Mouse (Mus musculus) right cerebral cortex, adult 2 months (tissue): ENCODE results near the gene Clec2l.

Experiments
- DNase-seq, 2 experiments: peaks; one replicate each; pipeline ENCODE4 v3.0.0; 2021 to 2022; ENCODE audit warnings: low spot score in 2 of 2

Clec2l gene

DNA sequence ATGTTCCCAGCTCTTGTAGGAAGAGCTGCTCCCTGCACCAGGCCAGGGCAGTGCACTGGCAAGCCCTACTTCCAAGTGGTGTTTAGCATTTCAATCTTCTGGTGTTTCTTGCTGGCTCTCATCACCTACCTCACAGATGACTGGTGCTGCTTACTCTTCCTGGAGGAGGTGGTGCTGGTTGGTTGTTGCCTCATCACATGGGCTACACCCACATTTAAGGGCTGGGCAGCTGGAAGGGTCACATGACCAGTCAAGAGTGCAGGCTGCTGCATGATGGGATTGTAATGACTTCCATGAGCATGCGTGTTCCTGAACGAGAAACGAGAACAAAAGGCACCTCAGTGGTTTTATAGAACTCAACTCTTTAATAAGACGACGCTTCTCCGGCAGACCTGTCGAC is 55.8 kb downstream of the Clec2l start:
- no peak for DNase-seq

DNA sequence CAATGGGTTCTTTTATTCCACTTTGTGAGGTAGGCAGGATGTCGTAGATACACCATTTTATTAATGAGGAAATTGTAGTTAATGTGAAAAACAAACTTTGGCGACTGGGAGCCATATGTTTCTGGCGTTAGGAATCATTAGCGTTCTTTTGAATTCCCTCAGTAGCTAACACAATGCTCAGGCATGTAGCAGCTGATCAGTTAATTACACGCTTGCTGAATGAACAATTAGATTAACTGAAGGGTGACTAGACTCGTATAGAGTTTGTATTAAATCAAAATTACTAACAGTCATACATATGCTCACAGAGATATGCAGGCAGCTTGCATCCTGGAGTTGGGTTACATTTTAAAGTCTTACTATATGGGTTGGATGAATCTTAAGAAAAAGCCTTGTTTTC is 56.4 kb downstream of the Clec2l start:
- DNase-seq: no peak

DNA sequence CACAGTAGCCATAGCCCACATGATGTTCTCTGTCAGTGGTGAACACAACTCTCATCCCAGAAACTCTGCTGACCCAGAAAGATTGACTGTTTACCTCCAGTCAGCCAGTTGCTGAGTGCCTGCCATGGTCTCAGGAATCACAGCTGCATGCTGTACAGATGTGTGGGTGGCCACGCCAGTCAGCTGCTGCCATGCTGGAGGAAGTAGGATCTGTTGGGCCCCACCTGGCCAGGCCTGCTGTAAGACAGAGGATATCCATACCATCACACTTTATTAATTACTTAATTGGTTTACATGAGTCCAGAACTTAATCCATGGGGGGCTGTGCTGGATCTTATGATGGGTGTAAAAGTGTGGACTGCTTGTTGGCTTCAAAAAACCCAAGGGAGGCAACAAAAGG is 58.5 kb downstream of the Clec2l start:
- no peak for DNase-seq

DNA sequence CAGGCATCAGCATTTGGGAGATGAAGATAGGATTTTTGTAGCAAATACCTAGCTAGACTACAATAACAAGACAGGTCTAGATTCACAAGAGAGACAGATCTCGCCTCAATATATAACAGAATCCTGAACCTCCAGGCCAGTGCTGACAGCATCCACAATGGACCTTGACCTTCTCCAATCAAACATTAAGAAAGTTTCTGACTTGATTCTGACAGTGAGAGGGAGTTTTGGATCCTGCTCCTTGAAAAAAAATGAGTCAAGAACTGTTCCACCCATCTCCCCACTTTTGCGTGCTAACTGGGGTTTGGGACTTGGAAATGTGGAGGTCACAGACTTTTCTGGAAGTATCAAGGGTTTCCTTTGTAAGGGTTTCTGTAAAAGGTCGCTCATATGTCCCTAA is 62.6 kb downstream of the Clec2l start:
- no peak for DNase-seq
